Mouse (Mus musculus) erythroblast, embryonic 14.5 days (primary cell): ENCODE measurements at regions not wholly inside any gene's neighbourhood (a gene's known extent, or its start where the extent isn't known, plus 50 kb on each side); places are given as distances from the start of the nearest gene placed in this dataset.

Experiments used
- GATA1 ChIP-seq: IDR thresholded peaks from 2 replicates; pipeline ENCODE4 v1.6.1; 2012; ENCODE audit warnings: low read length, inconsistent platforms, mixed read lengths
- TAL1 ChIP-seq: IDR thresholded peaks from 3 replicates; pipeline ENCODE4 v1.6.1; 2012; ENCODE audit warnings: low read length, inconsistent platforms, mixed read lengths

GRCm38 (mm10) chr5:76051658-76052057 is 73.4 kb upstream of the Kdr start:
- no peak for TF ChIP-seq GATA1
- no peak for TF ChIP-seq TAL1
